Mouse (Mus musculus) testis, adult 2 months (tissue): ENCODE measurements around the gene Resp18. TPM values are rescaled to one million over a fixed set of nuclear protein-coding genes. Genes with fewer than 3 reads are reported as not detected.

ENCODE experiments used
- H3K27ac ChIP-seq: fragments of 200-500 bp; 2 replicates; pipeline ENCODE4 v1.5.1; 2012; ENCODE audit warnings: low read depth, low read length; ENCODE audit not compliant: control insufficient read depth, insufficient read depth
- H3K27me3 ChIP-seq: fragments of 200-500 bp; 2 replicates; pipeline ENCODE4 v1.6.1; 2012; ENCODE audit warnings: mild to moderate bottlenecking, low read length, moderate library complexity; ENCODE audit not compliant: control insufficient read depth, insufficient read depth
- H3K36me3 ChIP-seq: fragments of 200-500 bp; 2 replicates; pipeline ENCODE4 v1.6.1; 2012; ENCODE audit warnings: mild to moderate bottlenecking, low read length; ENCODE audit not compliant: control insufficient read depth, insufficient read depth
- H3K4me1 ChIP-seq: fragments of 200-500 bp; 2 replicates; pipeline ENCODE4 v1.6.1; 2012; ENCODE audit warnings: low read length; ENCODE audit not compliant: control insufficient read depth, insufficient read depth
- H3K4me3 ChIP-seq: fragments of 200-500 bp; 2 replicates; pipeline ENCODE4 v1.5.1; 2012; ENCODE audit warnings: low read depth, mild to moderate bottlenecking, low read length, moderate library complexity, mixed read lengths; ENCODE audit not compliant: control insufficient read depth
- CTCF ChIP-seq: fragments of 200-500 bp; IDR thresholded peaks from 2 replicates; pipeline ENCODE4 v1.5.1; 2012; ENCODE audit warnings: low read depth, mild to moderate bottlenecking, inconsistent platforms, low read length, moderate library complexity; ENCODE audit not compliant: control insufficient read depth, insufficient read depth, insufficient replicate concordance
- POLR2A ChIP-seq: fragments of 200-500 bp; IDR thresholded peaks from 2 replicates; pipeline ENCODE4 v1.6.1; 2012; ENCODE audit warnings: low read depth, mild to moderate bottlenecking, inconsistent platforms, low read length, moderate library complexity; ENCODE audit not compliant: control insufficient read depth
- polyA plus RNA-seq: library from polyadenylated mRNA; depleted of rRNA; stranded (reverse); fragments of >200 nt; gene quantifications from 2 replicates; pipeline ENCODE4 v1.2.3, GENCODE M21; 2012

The Resp18 gene
- polyA plus RNA-seq, 1 experiment = 0.20 TPM

GRCm38 (mm10) chr1:75253029-75253428, 25.2 kb downstream of the Resp18 start:
- no peak overlapping the region for H3K27ac ChIP-seq
- peak overlapping the region; percentile 75 for H3K4me3 ChIP-seq
- H3K4me1 ChIP-seq = peaks cover 18% of the 10 kb centered on the region
- H3K27me3 ChIP-seq = no peaks in the 10 kb centered on the region
- no peaks in the 10 kb centered on the region for H3K36me3 ChIP-seq
- TF ChIP-seq POLR2A = no peak
- peak; percentile 12; the same call in 1 of the 2 replicates for TF ChIP-seq CTCF

DNA sequence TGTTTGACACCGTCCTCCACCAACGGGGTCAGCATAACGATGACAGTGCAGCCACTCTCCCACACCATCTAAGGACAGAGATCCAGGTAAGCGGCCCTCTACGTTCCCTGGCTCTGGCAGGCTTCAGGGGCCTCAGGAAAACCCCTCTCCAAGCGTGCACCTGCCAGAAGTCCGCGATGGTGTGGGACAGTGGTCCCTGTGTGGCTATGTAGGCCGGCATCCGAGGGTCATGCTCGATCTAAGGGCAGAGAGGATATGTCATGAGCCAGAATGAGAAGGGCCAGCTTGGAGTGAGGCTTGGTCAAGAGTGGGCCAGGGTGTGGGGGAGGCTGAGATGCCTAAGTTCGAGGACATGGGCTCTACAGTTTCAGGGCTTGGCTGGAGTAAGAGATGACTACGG, 25.9 kb downstream of the Resp18 start:
- Histone ChIP-seq H3K4me1 (peaks cover 18% of the 10 kb centered on the region), H3K36me3 (no peaks in the 10 kb centered on the region), H3K27ac (no peak overlapping the region), H3K27me3 (no peaks in the 10 kb centered on the region), H3K4me3 (peak overlapping the region; percentile 75)
- TF ChIP-seq POLR2A (no peak), CTCF (no peak)

DNA sequence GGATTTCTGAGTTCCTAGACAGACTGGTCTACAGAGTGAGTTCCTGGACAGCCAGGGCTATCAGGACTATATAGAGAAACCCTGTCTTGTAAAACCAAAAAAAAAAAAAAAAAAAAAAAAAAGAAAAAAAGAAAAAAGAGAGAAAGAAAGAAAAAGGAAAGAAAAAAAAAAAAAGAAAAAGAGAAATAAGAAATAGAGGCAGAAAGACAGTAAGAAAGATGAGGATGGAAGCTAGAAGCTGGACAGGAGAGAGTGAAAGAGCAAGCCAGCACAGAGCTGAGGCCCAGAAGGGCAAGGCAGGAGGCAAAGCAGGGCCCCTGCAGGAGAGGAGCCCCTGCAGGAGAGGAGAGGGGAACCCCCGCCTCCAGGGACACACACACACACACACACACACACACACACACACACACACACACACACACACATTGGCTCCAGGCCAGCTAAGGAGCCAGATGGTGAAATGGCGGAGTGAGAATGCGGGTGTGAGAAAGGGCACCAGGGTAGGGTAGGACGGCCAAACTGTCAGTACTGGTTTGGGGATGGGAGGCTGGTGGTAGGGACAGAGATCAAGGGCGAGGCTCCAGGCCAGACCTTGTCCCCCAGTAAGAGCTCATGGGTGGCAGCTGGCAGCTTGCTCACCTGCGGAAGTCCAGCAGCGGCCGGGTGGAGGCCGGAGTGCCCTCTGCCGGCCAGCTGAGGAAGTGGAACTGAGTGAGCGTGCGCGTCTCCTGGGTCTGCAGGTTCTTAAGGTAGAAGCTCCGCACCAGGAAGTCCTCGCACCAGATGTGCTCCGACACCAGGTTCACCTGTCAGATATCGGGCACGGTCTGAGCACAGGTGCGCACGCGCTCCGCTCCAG, 26.9 kb downstream of the Resp18 start:
- H3K36me3 ChIP-seq = no peaks in the 10 kb centered on the region
- H3K27me3 ChIP-seq = no peaks in the 10 kb centered on the region
- no peak for TF ChIP-seq POLR2A
- peak; percentile 83 for TF ChIP-seq CTCF
- H3K27ac ChIP-seq = no peak overlapping the region
- H3K4me3 ChIP-seq = peak overlapping the region; percentile 80
- peaks cover 18% of the 10 kb centered on the region for H3K4me1 ChIP-seq

- Histone ChIP-seq H3K27me3 (no peaks in the 10 kb centered on the region), H3K27ac (no peak overlapping the region), H3K36me3 (no peaks in the 10 kb centered on the region), H3K4me1 (peaks cover 18% of the 10 kb centered on the region), H3K4me3 (no peak overlapping the region)
- TF ChIP-seq POLR2A = no peak
- TF ChIP-seq CTCF = no peak
These were observed 27.7 kb downstream of the Resp18 start for GRCm38 (mm10) chr1:75250498-75250897.

DNA sequence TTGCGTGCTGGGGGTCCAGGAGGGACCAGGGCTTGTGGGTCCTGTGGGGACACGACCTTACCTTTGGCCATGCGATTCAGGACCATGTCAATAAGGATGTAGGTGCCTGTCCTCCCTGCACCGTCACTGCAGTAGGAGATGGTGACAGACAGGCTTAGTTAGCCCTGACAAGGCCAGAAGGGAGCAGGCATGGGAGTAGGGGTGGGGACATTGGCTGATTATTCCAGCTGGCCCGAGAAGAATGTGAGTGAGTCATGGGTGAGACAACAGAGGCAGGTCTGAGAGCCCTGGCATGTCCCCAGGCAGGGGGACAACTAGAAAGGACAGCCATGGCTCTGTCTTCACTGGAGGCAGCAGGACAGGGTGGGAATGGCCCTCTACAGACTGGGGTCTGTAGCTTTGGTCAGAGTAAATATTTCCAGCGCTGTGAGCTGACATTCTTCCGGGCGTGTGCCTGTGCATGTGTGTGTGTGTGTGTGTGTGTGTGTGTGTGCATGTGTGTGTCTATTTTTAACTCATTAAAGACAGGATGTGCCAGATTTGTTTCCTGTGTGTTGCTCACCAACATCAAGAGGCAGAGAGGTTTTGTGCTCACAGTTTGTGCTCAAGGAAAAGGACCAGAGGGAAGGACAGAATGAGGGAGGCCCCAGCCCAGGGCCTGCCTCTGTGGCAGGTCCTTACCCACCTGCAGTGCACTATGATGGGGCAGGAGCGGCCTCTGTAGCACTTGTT, 30.0 kb downstream of the Resp18 start:
- Histone ChIP-seq H3K36me3 (no peaks in the 10 kb centered on the region), H3K4me3 (no peak overlapping the region), H3K27me3 (no peaks in the 10 kb centered on the region), H3K4me1 (peaks cover 13% of the 10 kb centered on the region), H3K27ac (no peak overlapping the region)
- TF ChIP-seq CTCF = no peak
- TF ChIP-seq POLR2A = no peak

- no peak for TF ChIP-seq CTCF
- TF ChIP-seq POLR2A = no peak
- no peak overlapping the region for H3K27ac ChIP-seq
- peaks cover 7% of the 10 kb centered on the region for H3K4me1 ChIP-seq
- H3K27me3 ChIP-seq = no peaks in the 10 kb centered on the region
- H3K4me3 ChIP-seq = no peak overlapping the region
- H3K36me3 ChIP-seq = no peaks in the 10 kb centered on the region
These were observed 30.9 kb downstream of the Resp18 start for GRCm38 (mm10) chr1:75247071-75247930.
